Comparison of ENCODE assay signal across 16 mouse cellular contexts in genomic region chr10:62476980-62477379, GRCm38 (mm10). TPM values are rescaled to one million over a fixed set of nuclear protein-coding genes. Genes with fewer than 3 reads are reported as not detected.
"Had no signal": no experiment of that assay in that cellular context is flagged by ENCODE, and none has a peak within 500 bp of the region (broad histone marks: within the 10 kb centered on the region; RNA-seq: fewer than 3 reads in every experiment).

No protein-coding gene starts in this region.

- H3K27ac ChIP-seq: lung, embryonic 15.5 days; midbrain, embryonic 10.5 days; midbrain, embryonic 13.5 days; midbrain, embryonic 15.5 days; neural tube, embryonic 12.5 days; stomach, embryonic 15.5 days; stomach, postnatal 0 days had no signal

- H3K9me3 ChIP-seq: lung, embryonic 15.5 days; midbrain, embryonic 10.5 days; midbrain, embryonic 13.5 days; midbrain, embryonic 15.5 days; neural tube, embryonic 12.5 days; stomach, embryonic 15.5 days had no signal

- H3K27me3 ChIP-seq: lung, embryonic 15.5 days; midbrain, embryonic 13.5 days; midbrain, embryonic 15.5 days; neural tube, embryonic 12.5 days; stomach, embryonic 15.5 days had no signal

- DNase-seq: liver, postnatal 0 days; lung, adult 2 months; lung, postnatal 10 days; lung, postnatal 4 days; right cerebral cortex, postnatal 14 days; thymus, adult 2 months; thymus, postnatal 25 days; thymus, postnatal 4 days had no signal

- H3K4me1 ChIP-seq: lung, embryonic 15.5 days; midbrain, embryonic 10.5 days; midbrain, embryonic 15.5 days; neural tube, embryonic 12.5 days; stomach, embryonic 15.5 days had no signal

- ATAC-seq: liver, postnatal 0 days; midbrain, embryonic 13.5 days; midbrain, embryonic 15.5 days had no signal

- H3K9ac ChIP-seq: liver, postnatal 0 days; lung, embryonic 15.5 days; midbrain, embryonic 13.5 days; midbrain, embryonic 15.5 days; neural tube, embryonic 12.5 days; stomach, embryonic 15.5 days had no signal

- H3K4me2 ChIP-seq: lung, embryonic 15.5 days; midbrain, embryonic 13.5 days; midbrain, embryonic 15.5 days; neural tube, embryonic 12.5 days; stomach, embryonic 15.5 days had no signal

- H3K36me3 ChIP-seq: lung, embryonic 15.5 days; midbrain, embryonic 15.5 days had no signal

- H3K4me3 ChIP-seq: lung, embryonic 15.5 days; midbrain, embryonic 10.5 days; midbrain, embryonic 13.5 days; midbrain, embryonic 15.5 days; neural tube, embryonic 12.5 days; stomach, embryonic 15.5 days had no signal

RNA-seq across cellular contexts. Expression of gene 4930507D05Rik, which starts 27.7 kb away (rescaled TPM):
- polyA plus RNA-seq: liver, postnatal 0 days; spleen, adult 2 months had no signal

RNA-seq across cellular contexts. Expression of gene Hkdc1, which starts 54.7 kb away (rescaled TPM):
- polyA plus RNA-seq: midbrain, embryonic 10.5 days had no signal
